Mouse (Mus musculus): ENCODE data around the gene Ank3.
"Not testable (repeated sequence)": the region's sequence is repeated elsewhere in the genome, so short reads cannot be mapped to it uniquely, and the experiment has no call there.

The Ank3 gene

GRCm38 (mm10) chr10:69902024-69902423 is 503.5 kb downstream of the Ank3 start:
- DNase-seq (ENCODE audit: low spot score) = no peak

GRCm38 (mm10) chr10:69904321-69904720 is 505.7 kb downstream of the Ank3 start:
- DNase-seq (ENCODE audit: low spot score) = no peak

- no peak for DNase-seq (ENCODE audit: low spot score)
Observed at GRCm38 (mm10) chr10:69907795-69908764, 509.5 kb downstream of the Ank3 start.

- no peak for DNase-seq (ENCODE audit: low spot score)
Observed at GRCm38 (mm10) chr10:69909856-69910255, 511.3 kb downstream of the Ank3 start.

- peak; percentile 76 for DNase-seq (ENCODE audit: low spot score)
Observed at GRCm38 (mm10) chr10:69910304-69910703, 511.7 kb downstream of the Ank3 start.

GRCm38 (mm10) chr10:69910726-69911125 is 512.2 kb downstream of the Ank3 start:
- DNase-seq (ENCODE audit: low spot score) = not testable (repeated sequence)

- DNase-seq (ENCODE audit: low spot score) = no peak
Observed at GRCm38 (mm10) chr10:69915566-69915965, 517.0 kb downstream of the Ank3 start.

GRCm38 (mm10) chr10:69916205-69916604 is 517.6 kb downstream of the Ank3 start:
- DNase-seq (ENCODE audit: low spot score) = no peak

- DNase-seq (ENCODE audit: low spot score) = no peak
Observed at GRCm38 (mm10) chr10:69916689-69917435, 518.3 kb downstream of the Ank3 start.

- no peak for DNase-seq (ENCODE audit: low spot score)
Observed at GRCm38 (mm10) chr10:69917711-69918110, 519.1 kb downstream of the Ank3 start.

GRCm38 (mm10) chr10:69918461-69919151 is 520.0 kb downstream of the Ank3 start:
- no peak for DNase-seq (ENCODE audit: low spot score)

GRCm38 (mm10) chr10:69919152-69919492 is 520.5 kb downstream of the Ank3 start:
- no peak for DNase-seq (ENCODE audit: low spot score)

- DNase-seq (ENCODE audit: low spot score) = no peak
Observed at GRCm38 (mm10) chr10:69919746-69920145, 521.2 kb downstream of the Ank3 start.

GRCm38 (mm10) chr10:69922076-69922475 is 523.5 kb downstream of the Ank3 start:
- DNase-seq (ENCODE audit: low spot score) = no peak

GRCm38 (mm10) chr10:69923801-69924200 is 525.2 kb downstream of the Ank3 start:
- no peak for DNase-seq (ENCODE audit: low spot score)

- DNase-seq (ENCODE audit: low spot score) = peak; percentile 23
Observed at GRCm38 (mm10) chr10:69924321-69924720, 525.7 kb downstream of the Ank3 start.

- DNase-seq (ENCODE audit: low spot score) = no peak
Observed at GRCm38 (mm10) chr10:69924845-69925244, 526.3 kb downstream of the Ank3 start.

GRCm38 (mm10) chr10:69925285-69926157 is 526.9 kb downstream of the Ank3 start:
- no peak for DNase-seq (ENCODE audit: low spot score)

- no peak for DNase-seq (ENCODE audit: low spot score)
Observed at GRCm38 (mm10) chr10:69926158-69926882, 527.7 kb downstream of the Ank3 start.

GRCm38 (mm10) chr10:69927012-69927411 is 528.4 kb downstream of the Ank3 start:
- no peak for DNase-seq (ENCODE audit: low spot score)

GRCm38 (mm10) chr10:69928358-69928757 is 529.8 kb downstream of the Ank3 start:
- DNase-seq (ENCODE audit: low spot score) = no peak
